Mouse (Mus musculus): ENCODE data around the gene Cpne1. TPM values are rescaled to one million over a fixed set of nuclear protein-coding genes. Genes with fewer than 3 reads are reported as not detected.

The Cpne1 gene
- 35.8 and 41.5 TPM in 2 replicates for polyA plus RNA-seq (2015; fragmentation: Nextera tagmentation; extraction: Ambion mirVana)

- Histone ChIP-seq H3K9ac (ENCODE audit: low read depth, low read length) (peak within 1 kb of the TSS; percentile 98), H3K4me1 (ENCODE audit: control insufficient read depth, insufficient read depth, low read length) (0 out of 2 replicates have a peak, but pooled peaks cover 3% of the 10 kb centered on the region), H3K9me3 (ENCODE audit: control insufficient read depth, low read length) (no peaks in the 10 kb centered on the region), H3K4me3 (ENCODE audit: low read length) (peak within 1 kb of the TSS; percentile 81), H3K27me3 (replicated peaks; ENCODE audit: control insufficient read depth, insufficient read depth, low read length) (no peaks in the 10 kb centered on the region), H3K27ac (ENCODE audit: low read length) (peak within 1 kb of the TSS; percentile 89), H3K4me2 (ENCODE audit: low read depth, low read length) (peak within 1 kb of the TSS; percentile 58), H3K36me3 (ENCODE audit: control insufficient read depth, insufficient read depth, low read length) (no peaks in the 10 kb centered on the region)
- under 1% methylated on average over 74 of the region's 74 CpGs for WGBS
- ATAC-seq: peak; percentile 97
Measured at GRCm38 (mm10) chr2:156111358-156112079, at the start of gene Cpne1, which contains the start of gene Rbm12. Gene Cpne1, minus strand, starts transcription at chr2:156111965. Gene Rbm12, minus strand, starts transcription at chr2:156111978.

DNA sequence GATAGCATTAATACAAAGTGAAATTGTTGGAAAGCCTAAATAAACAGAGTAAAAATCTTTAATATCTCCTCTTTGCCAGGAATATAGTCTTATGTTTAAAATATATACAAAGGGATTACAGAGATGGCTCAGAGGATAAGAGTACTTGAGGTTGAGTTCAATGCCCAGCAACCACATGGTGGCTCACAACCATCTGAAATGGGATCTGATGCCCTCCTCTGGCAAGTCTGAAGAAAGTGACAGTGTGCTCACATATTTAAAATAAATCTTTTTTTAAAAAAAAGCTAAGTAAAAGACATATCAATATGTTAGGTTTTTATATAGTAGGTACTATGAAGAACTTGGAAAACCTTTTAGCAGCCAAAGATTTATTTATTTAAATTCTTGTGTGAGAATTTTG, 39.8 kb upstream of the Cpne1 start:
- Histone ChIP-seq H3K4me3 (ENCODE audit: low read length) (no peak overlapping the region), H3K4me1 (ENCODE audit: control insufficient read depth, insufficient read depth, low read length) (no peaks in the 10 kb centered on the region; the same call in 1 of the 2 replicates), H3K27me3 (replicated peaks; ENCODE audit: control insufficient read depth, insufficient read depth, low read length) (no peaks in the 10 kb centered on the region), H3K9ac (ENCODE audit: low read depth, low read length) (no peak overlapping the region), H3K27ac (ENCODE audit: low read length) (no peak overlapping the region), H3K36me3 (ENCODE audit: control insufficient read depth, insufficient read depth, low read length) (peaks cover 4% of the 10 kb centered on the region; the same call in 1 of the 2 replicates), H3K9me3 (ENCODE audit: control insufficient read depth, low read length) (no peaks in the 10 kb centered on the region), H3K4me2 (ENCODE audit: low read depth, low read length) (no peak overlapping the region)
- ATAC-seq: no peak

GRCm38 (mm10) chr2:156147316-156147915, 35.7 kb upstream of the Cpne1 start:
- H3K9ac ChIP-seq (ENCODE audit: low read depth, low read length): no peak overlapping the region
- H3K36me3 ChIP-seq (ENCODE audit: control insufficient read depth, insufficient read depth, low read length): peaks cover 3% of the 10 kb centered on the region; the same call in 1 of the 2 replicates

GRCm38 (mm10) chr2:156146272-156146989, 34.7 kb upstream of the Cpne1 start:
- Histone ChIP-seq H3K9ac (ENCODE audit: low read depth, low read length) (no peak overlapping the region), H3K4me3 (ENCODE audit: low read length) (no peak overlapping the region), H3K27ac (ENCODE audit: low read length) (no peak overlapping the region), H3K27me3 (replicated peaks; ENCODE audit: control insufficient read depth, insufficient read depth, low read length) (no peaks in the 10 kb centered on the region), H3K9me3 (ENCODE audit: control insufficient read depth, low read length) (no peaks in the 10 kb centered on the region), H3K4me1 (ENCODE audit: control insufficient read depth, insufficient read depth, low read length) (peaks cover 5% of the 10 kb centered on the region), H3K4me2 (ENCODE audit: low read depth, low read length) (no peak overlapping the region), H3K36me3 (ENCODE audit: control insufficient read depth, insufficient read depth, low read length) (peaks cover 3% of the 10 kb centered on the region; the same call in 1 of the 2 replicates)
- no peak for ATAC-seq
- WGBS: 69% methylated on average over 5 of the region's 5 CpGs

More at GRCm38 (mm10) chr2:156147316-156147915, 35.7 kb upstream of the Cpne1 start:
- no peaks in the 10 kb centered on the region for H3K9me3 ChIP-seq (ENCODE audit: control insufficient read depth, low read length)
- no peak overlapping the region for H3K27ac ChIP-seq (ENCODE audit: low read length)
- no peak for ATAC-seq
- WGBS: 85% methylated on average over 3 of the region's 3 CpGs
- H3K4me2 ChIP-seq (ENCODE audit: low read depth, low read length): no peak overlapping the region
- H3K4me3 ChIP-seq (ENCODE audit: low read length): no peak overlapping the region
- peaks cover 5% of the 10 kb centered on the region for H3K4me1 ChIP-seq (ENCODE audit: control insufficient read depth, insufficient read depth, low read length)
- H3K27me3 ChIP-seq (replicated peaks; ENCODE audit: control insufficient read depth, insufficient read depth, low read length): no peaks in the 10 kb centered on the region

DNA sequence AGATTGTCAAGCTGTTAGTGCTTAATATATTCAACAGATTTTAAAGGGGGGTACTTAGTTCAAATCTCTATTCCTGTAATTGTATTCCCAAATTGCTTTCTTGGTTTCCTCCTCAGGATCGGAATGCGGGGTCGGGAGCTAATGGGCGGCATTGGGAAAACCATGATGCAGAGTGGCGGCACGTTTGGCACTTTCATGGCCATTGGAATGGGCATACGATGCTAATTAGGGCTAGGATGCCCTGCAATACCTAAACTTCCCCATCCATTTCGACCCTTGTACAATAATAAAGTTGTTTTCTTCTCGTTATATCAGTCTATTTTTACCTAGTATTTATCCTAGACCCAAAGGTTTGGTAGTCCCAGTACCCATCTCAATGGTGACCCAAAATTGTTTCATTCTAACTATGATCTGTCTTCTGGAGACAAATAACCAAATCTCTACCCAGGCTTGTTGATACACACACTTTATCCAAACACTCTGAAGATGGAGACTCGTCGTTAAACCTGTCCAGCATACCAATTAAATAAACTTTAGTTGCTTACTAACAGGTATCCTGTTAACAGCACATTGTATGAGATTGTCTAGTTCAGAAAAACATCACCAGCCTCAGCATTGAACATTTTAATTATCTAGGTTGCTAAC, 33.8 kb upstream of the Cpne1 start:
- Histone ChIP-seq H3K9me3 (ENCODE audit: control insufficient read depth, low read length) (no peaks in the 10 kb centered on the region), H3K36me3 (ENCODE audit: control insufficient read depth, insufficient read depth, low read length) (peaks cover 6% of the 10 kb centered on the region), H3K9ac (ENCODE audit: low read depth, low read length) (no peak overlapping the region), H3K4me3 (ENCODE audit: low read length) (no peak overlapping the region), H3K27me3 (replicated peaks; ENCODE audit: control insufficient read depth, insufficient read depth, low read length) (no peaks in the 10 kb centered on the region), H3K4me2 (ENCODE audit: low read depth, low read length) (no peak overlapping the region), H3K27ac (ENCODE audit: low read length) (no peak overlapping the region), H3K4me1 (ENCODE audit: control insufficient read depth, insufficient read depth, low read length) (peaks cover 5% of the 10 kb centered on the region)
- ATAC-seq: no peak
- WGBS: 61% methylated on average over 11 of the region's 11 CpGs

- H3K4me1 ChIP-seq (ENCODE audit: control insufficient read depth, insufficient read depth, low read length): peaks cover 5% of the 10 kb centered on the region; the same call in 1 of the 2 replicates
- H3K9ac ChIP-seq (ENCODE audit: low read depth, low read length): peak within 1 kb of the TSS; percentile 94
- peak within 1 kb of the TSS; percentile 95 for H3K27ac ChIP-seq (ENCODE audit: low read length)
- no peaks in the 10 kb centered on the region for H3K27me3 ChIP-seq (replicated peaks; ENCODE audit: control insufficient read depth, insufficient read depth, low read length)
- H3K36me3 ChIP-seq (ENCODE audit: control insufficient read depth, insufficient read depth, low read length): peaks cover 6% of the 10 kb centered on the region; the same call in 1 of the 2 replicates
- peak; percentile 96 for ATAC-seq
- WGBS: under 1% methylated on average over 70 of the region's 70 CpGs
- no peaks in the 10 kb centered on the region for H3K9me3 ChIP-seq (ENCODE audit: control insufficient read depth, low read length)
- peak within 1 kb of the TSS; percentile 89 for H3K4me3 ChIP-seq (ENCODE audit: low read length)
- H3K4me2 ChIP-seq (ENCODE audit: low read depth, low read length): peak within 1 kb of the TSS; percentile 70
Measured at GRCm38 (mm10) chr2:156143953-156144724, 32.4 kb upstream of the Cpne1 start, which contains the start of the genes Romo1 and Nfs1. Gene Romo1, plus strand, starts transcription at chr2:156144039. Gene Nfs1, minus strand, starts transcription at chr2:156144186.

DNA sequence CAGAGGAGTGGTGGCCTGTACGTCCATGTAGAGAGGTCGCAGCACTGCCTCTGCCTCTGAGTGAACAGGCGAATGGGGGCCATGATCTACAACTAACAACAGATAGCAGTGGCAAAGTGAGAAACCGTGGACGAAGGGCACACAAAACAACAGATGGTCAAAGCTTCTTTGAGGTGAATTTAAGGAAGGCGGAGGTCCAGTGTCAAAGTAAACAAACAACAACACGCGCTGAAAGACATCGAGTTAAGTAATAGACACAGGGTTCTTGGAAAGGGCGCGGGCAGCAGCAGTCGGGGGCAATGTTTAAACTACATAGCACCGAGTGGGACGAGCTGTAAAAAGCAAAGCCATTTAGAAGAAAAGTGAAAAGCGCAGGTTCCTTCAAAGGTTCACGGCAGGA, 31.6 kb upstream of the Cpne1 start:
- Histone ChIP-seq H3K9me3 (ENCODE audit: control insufficient read depth, low read length) (no peaks in the 10 kb centered on the region), H3K4me1 (ENCODE audit: control insufficient read depth, insufficient read depth, low read length) (peaks cover 5% of the 10 kb centered on the region; the same call in 1 of the 2 replicates), H3K4me2 (ENCODE audit: low read depth, low read length) (peak overlapping the region; percentile 70), H3K27me3 (replicated peaks; ENCODE audit: control insufficient read depth, insufficient read depth, low read length) (no peaks in the 10 kb centered on the region), H3K27ac (ENCODE audit: low read length) (peak overlapping the region; percentile 95), H3K36me3 (ENCODE audit: control insufficient read depth, insufficient read depth, low read length) (peaks cover 6% of the 10 kb centered on the region; the same call in 1 of the 2 replicates), H3K4me3 (ENCODE audit: low read length) (peak overlapping the region; percentile 89), H3K9ac (ENCODE audit: low read depth, low read length) (peak overlapping the region; percentile 94)
- ATAC-seq: peak; percentile 10
- 1% methylated on average over 16 of the region's 16 CpGs for WGBS

DNA sequence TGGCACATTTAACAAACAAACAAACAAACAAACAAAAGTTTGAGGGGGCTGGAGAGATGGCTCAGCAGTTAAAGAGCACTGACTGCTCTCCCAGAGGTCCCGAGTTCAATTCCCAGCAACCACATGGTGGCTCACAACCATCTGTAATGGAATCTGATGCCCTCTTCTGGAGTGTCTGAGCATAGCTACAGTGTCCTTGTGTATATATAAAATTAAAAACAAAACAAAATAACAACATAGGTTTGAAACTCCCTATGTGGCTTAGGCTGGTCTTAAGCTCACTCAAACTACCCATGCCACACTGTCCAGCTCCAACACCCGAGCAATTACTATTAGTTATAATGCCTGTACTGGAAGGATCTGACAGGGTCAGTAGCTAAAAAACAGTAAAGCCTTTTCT, 31.1 kb upstream of the Cpne1 start:
- ATAC-seq: no peak
- Histone ChIP-seq H3K27ac (ENCODE audit: low read length) (no peak overlapping the region), H3K9me3 (ENCODE audit: control insufficient read depth, low read length) (no peaks in the 10 kb centered on the region), H3K27me3 (replicated peaks; ENCODE audit: control insufficient read depth, insufficient read depth, low read length) (no peaks in the 10 kb centered on the region), H3K4me1 (ENCODE audit: control insufficient read depth, insufficient read depth, low read length) (peaks cover 5% of the 10 kb centered on the region; the same call in 1 of the 2 replicates), H3K4me3 (ENCODE audit: low read length) (peak overlapping the region; percentile 89; the same call in 1 of the 2 replicates), H3K36me3 (ENCODE audit: control insufficient read depth, insufficient read depth, low read length) (peaks cover 6% of the 10 kb centered on the region; the same call in 1 of the 2 replicates), H3K9ac (ENCODE audit: low read depth, low read length) (peak overlapping the region; percentile 94), H3K4me2 (ENCODE audit: low read depth, low read length) (peak overlapping the region; percentile 70)
- 80% methylated on average over 2 of the region's 2 CpGs for WGBS
